Mouse (Mus musculus): ENCODE measurements around the gene Acy3.
"Not testable (repeated sequence)": the region's sequence is repeated elsewhere in the genome, so short reads cannot be mapped to it uniquely, and the experiment has no call there.

Acy3 gene

DNA sequence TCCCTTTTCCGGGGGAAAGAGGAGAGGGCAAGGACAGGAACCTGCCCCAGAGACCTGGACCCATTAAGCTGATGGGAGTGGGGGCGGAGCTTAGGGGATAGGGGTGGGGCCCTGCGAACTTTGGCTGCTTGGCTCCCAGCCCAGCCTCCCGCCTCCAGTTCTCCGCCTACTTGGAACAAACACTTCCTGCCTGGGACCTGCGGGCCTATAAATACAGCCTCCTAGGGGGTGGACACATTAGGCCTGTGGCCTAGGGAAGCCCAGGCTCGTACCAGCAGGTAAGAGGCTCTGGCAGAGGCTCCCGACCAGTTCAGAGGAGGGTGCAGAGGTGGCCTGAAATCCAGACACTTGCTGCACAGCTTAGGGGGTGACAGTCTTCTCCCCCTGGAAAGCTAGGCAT lies at the start of gene Acy3:
Gene Acy3 (plus strand): TSS at position 237 of the 400 bp plus-strand sequence.
- DNase-seq (ENCODE audit: low read depth), result peak; percentile 94

- no peak for DNase-seq (ENCODE audit: low read depth)
Observed at GRCm38 (mm10) chr19:3942315-3942714, 44.1 kb upstream of the Acy3 start.

DNA sequence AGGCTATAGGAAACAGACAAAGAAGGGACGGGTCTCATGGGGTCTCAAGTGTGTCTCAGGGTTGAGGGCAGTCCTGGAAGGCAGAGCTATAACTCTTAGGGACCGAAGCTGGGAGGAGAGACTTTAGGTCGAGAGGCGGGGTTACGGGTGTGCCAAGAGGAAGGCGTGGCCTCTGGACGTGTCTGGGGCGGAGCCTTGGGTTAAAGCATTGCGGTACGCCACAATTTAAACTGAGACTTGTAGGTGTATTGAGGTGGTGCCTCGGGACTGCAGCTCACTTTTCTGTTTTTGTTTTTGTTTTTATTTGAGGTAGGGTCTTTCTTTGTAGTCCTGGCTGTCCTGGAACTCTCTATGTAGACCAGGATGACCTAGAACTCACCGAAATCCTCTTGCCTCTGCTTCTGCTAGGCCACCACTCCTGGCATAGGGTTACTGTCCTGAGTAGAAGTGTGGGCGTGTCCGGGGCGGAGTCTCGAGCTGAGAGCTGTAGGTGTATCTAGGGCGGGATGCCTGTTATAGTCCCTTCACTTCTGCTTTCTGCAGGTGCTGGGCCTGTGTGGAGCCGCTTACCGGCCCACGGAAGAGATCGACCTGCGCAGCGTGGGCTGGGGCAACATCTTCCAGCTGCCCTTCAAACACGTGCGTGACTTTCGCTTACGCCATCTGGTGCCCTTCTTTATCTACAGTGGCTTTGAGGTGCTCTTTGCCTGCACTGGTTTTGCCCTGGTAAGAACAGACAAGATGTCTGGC lies 43.2 kb upstream of the Acy3 start:
- DNase-seq (ENCODE audit: low read depth), result no peak

DNA sequence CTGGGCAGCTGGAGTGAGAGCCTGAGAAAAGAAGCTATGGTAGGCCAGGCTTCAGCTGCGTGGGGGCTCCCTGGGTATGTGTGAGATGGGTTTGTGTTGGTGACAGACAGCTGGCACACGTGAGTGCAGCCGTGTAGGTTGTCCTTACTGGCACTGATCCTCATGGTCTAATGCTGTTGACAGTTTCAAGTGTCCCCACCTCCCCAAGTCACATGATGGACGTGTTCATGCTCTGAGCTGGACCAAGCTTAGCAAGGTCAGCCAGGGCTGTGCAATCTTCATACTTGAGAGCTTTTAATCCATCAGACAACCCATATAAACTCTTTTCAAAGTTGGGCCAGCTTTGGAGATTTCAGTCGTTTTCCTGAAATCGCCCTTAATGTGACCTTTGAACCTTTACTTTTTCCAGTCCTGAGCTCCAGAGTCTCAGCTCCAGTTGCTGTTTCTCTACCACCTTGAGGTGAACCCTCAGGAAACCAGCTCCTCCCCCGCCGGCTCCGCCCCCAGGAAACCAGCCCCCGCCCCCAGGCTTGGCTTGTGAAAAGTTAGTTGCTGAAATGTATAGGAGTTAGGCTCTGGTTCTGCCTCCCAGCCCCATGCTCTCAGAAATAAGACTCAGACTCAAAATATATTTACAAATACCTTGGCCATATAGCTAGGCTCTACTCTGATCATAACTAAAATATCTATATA lies 40.4 kb upstream of the Acy3 start:
- peak; percentile 55 for DNase-seq (ENCODE audit: low read depth)

GRCm38 (mm10) chr19:3946715-3947114 lies 39.7 kb upstream of the Acy3 start:
- peak; percentile 63 for DNase-seq (ENCODE audit: low read depth)

- DNase-seq (ENCODE audit: low read depth), result no peak
Observed at GRCm38 (mm10) chr19:3947813-3948212, 38.6 kb upstream of the Acy3 start.

- no peak for DNase-seq (ENCODE audit: low read depth)
Observed at GRCm38 (mm10) chr19:3948546-3948945, 37.8 kb upstream of the Acy3 start.

DNA sequence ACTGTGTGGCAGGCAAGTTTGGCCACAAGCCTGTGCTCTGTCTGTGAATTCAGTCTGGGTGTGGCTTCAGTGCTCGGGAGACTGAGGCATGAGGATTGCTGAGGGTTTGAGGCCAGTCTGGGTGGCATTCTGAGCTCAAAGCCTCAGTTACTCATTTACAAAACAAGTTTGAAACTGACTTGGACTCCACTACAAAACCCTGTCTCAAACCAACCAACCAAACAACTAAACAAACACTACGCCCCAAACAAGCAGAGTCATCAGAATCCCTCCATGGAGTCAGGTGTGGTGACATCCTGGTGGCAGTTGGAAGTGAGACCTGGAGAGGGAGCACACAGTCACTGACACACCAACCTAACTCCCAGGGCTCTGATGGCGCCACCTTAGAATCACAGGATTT lies 36.0 kb upstream of the Acy3 start:
- no peak for DNase-seq (ENCODE audit: low read depth)

GRCm38 (mm10) chr19:3951461-3951860 lies 34.9 kb upstream of the Acy3 start:
- no peak for DNase-seq (ENCODE audit: low read depth)

- DNase-seq (ENCODE audit: low read depth), result no peak
Observed at GRCm38 (mm10) chr19:3952099-3952498, 34.3 kb upstream of the Acy3 start.

GRCm38 (mm10) chr19:3955033-3955432 lies 31.3 kb upstream of the Acy3 start:
- no peak for DNase-seq (ENCODE audit: low read depth)

DNA sequence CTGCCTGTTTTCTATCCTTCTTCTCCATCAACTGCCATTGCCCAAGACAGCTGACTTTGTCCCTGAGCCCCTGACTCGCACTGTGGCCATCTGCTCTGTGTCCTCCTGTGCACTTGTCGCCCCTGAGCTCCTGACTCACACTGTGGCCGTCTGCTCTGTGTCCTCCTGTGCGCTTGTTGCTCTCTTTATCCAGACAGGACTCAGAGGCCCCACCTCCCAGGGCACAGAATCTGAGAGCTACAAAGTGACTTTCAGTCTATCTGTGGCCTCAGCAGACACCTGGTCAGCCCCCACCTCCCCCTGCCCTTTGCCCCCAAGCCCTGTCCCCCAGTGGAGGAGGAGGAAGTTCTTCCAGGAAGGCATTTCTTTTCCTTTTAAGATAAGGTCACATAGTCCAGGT lies 30.6 kb upstream of the Acy3 start:
- no peak for DNase-seq (ENCODE audit: low read depth)

DNA sequence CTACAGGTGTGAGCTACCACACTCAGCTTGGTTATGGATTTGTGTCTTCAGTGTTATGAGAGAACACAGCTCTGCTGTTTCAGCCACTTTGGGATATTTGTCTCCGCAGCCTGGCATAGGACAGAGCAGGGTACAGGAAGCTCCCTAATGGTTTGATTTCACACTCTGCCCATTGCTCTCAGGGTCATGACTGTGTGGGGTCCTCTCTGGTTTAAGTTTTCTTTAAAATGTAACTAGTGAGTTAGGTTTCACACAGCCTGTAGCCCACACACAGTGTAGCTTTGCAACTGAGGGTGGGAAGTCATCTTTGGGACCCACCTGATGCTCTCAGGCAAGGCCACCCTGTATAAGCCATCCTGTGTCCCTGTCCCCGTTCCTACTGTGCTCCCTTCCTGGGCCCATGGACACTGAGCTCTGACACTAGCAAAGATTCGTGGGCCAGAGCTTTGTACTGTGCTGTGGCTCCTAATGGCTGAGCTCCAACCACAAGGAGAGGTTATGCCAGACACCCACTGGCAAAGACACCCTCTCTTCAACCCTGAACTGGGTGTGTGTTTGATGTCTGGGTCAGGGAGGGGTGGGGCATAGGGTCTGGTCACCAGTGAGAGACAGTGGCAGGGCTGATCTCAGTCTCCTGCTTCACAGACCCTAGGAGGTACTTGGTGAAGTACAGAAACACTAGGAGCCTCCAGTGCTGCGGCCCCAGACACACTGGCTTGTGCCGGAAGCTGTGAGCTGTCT lies 28.9 kb upstream of the Acy3 start:
- not testable (repeated sequence) for DNase-seq (ENCODE audit: low read depth)

GRCm38 (mm10) chr19:3958470-3958869 lies 27.9 kb upstream of the Acy3 start, which contains the start of gene Aldh3b3:
Gene Aldh3b3, plus strand, starts transcription at chr19:3958645.
- no peak for DNase-seq (ENCODE audit: low read depth)

DNA sequence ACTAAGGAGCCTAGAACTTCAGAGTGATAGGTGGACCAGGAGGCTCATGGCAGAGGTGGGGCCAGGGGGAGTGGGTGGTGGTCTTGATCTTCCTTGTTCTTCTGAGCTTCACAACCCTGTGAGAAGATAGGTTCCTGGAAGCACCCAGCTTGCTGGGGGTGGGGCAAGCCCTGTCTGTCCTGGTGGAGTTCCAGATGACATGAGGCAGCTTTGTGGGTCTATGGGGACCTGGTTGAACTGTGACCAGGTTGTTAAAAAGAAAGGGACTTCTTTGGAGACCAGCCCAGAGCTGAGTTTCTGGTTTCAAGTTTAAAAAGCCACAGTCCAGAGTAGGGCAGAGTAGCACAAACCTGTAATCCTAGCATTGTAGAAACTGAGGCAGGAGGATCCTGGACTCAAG lies 27.3 kb upstream of the Acy3 start:
- no peak for DNase-seq (ENCODE audit: low read depth)

DNA sequence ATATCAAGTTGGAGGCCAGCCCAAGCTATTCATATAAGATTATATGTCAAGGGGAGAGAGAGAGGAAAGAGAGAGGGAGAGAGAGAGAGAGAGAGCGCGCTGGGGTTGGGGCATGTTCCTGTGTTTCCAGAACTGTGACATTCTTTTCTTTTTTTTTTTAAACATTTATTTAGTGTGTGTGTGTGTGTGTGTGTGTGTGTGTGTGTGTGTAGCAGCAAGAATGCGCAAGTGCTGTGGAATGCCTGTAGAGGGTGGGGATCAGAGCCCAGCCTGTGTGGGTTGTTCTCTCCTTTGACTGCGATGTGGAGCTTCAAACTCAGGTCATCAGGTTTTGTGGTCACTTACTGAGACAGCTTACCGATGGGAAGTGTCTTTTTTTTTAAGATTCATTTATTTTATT lies 26.2 kb upstream of the Acy3 start:
- no peak for DNase-seq (ENCODE audit: low read depth)

DNA sequence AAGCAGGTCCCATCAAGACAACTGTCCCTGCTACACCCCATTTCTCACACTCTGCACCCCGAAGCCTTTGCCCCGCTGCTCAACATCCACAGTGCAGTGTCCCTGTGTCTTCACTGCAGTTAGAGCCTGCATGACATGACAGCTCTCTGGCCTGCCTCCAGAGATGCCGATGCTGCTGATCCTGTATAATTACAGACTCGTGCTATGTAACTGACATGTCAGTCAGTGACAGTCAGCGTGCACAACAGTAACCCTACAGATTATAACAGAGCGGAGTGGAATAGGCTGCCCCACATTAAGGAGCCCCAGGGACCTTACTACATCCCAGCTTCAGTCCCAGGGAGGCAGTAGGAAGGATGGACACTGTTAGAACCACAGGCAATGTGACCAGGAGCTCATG lies 24.6 kb upstream of the Acy3 start:
- DNase-seq (ENCODE audit: low read depth), result not testable (repeated sequence)

- DNase-seq (ENCODE audit: low read depth), result peak; percentile 57
Observed at GRCm38 (mm10) chr19:3962469-3962868, 23.9 kb upstream of the Acy3 start.

- peak; percentile 63 for DNase-seq (ENCODE audit: low read depth)
Observed at GRCm38 (mm10) chr19:3964030-3964429, 22.3 kb upstream of the Acy3 start.

- DNase-seq (ENCODE audit: low read depth), result no peak
Observed at GRCm38 (mm10) chr19:3966330-3967075, 19.9 kb upstream of the Acy3 start.

DNA sequence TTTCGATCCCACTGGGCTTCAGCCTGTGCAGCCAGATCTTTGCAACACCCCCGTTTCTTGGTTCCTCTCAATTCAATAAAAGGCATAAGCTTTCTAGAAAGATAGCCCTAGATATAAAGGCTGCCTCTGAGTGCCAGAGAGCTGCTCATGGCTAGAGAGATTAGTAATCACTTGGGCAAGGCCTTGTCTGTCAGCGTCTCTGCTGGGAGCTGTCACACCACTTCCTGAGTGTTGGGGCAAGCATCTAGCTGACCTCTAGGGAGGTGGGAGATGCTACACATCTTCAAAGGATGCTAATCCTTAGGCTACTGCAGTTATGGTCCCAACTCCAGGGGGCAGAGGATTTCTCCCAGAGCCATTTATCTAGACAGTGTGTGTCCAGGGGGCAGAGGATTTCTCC lies 19.1 kb upstream of the Acy3 start:
- peak; percentile 49 for DNase-seq (ENCODE audit: low read depth)

GRCm38 (mm10) chr19:3972229-3972628 lies 14.1 kb upstream of the Acy3 start, which contains the start of gene Aldh3b2:
Gene Aldh3b2, plus strand, starts transcription at chr19:3972328.
- no peak for DNase-seq (ENCODE audit: low read depth)
